ENCODE assay signal across 10 mouse cellular contexts in the genomic region with DNA sequence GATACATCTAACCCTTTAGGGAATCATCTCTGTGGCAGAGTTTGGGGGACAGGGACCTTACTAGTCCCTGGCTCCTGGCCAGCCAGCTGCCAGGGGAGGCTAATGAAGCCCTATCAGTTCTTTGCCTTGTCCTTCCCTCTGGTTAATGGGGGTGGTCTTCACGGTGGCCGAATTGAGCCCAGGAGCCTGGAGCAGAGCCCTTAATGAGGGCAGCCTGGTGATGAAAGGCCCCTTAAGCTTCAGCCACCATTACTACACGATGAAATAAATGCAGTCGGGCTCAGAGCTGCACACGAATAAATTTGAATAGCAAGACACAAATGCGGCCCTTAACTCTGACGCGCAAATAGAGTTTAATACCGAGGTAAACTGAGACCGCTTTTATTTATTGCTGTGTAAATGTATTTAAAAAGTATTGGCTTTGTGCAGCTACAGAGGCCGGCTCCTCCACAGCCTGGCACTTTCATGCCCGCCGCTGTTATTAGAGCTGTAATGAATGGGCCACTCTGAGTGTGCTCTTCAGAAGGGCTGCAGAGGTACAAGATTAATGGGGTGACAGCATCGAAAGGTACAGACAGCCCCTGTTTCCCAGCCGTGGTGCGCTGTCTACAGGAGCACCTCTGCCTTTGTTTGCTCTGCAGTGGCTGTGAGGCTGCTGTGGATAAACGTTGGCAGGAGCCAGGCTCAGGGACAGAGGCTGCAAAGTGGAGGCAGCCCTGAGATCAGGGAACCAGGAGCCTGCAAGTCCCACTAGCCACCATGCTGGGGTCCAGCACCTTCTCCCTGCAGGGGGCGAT.
DNase-seq lines count a peak whose midpoint lies in the region; ATAC-seq and TF ChIP-seq lines count a peak whose summit lies in the region.
"Had no signal": no experiment of that assay in that cellular context is flagged by ENCODE, and none has a peak within 500 bp of the region (broad histone marks: within the 10 kb centered on the region; RNA-seq: fewer than 3 reads in every experiment).

No protein-coding gene starts in this region.

- peaks cover 42% of the 10 kb centered on the region for H3K4me1 ChIP-seq in midbrain, embryonic 10.5 days
- H3K4me1 ChIP-seq in midbrain, postnatal 0 days (ENCODE audit: insufficient read depth, low read length) = peaks cover 18% of the 10 kb centered on the region; the same call in 1 of the 2 replicates
- H3K4me1 ChIP-seq in forebrain, postnatal 0 days (ENCODE audit: insufficient read depth) = peaks cover 25% of the 10 kb centered on the region
- peaks cover 50% of the 10 kb centered on the region for H3K4me1 ChIP-seq in limb, embryonic 15.5 days
- H3K4me1 ChIP-seq in heart, embryonic 12.5 days (replicated peaks) = no peaks in the 10 kb centered on the region; the same call in 1 of the 2 replicates

- no peaks in the 10 kb centered on the region for H3K36me3 ChIP-seq in midbrain, embryonic 10.5 days
- no peaks in the 10 kb centered on the region for H3K36me3 ChIP-seq in midbrain, postnatal 0 days (ENCODE audit: insufficient read depth, low read length)
- H3K36me3 ChIP-seq in forebrain, postnatal 0 days (ENCODE audit: insufficient read depth) = no peaks in the 10 kb centered on the region
- H3K36me3 ChIP-seq in limb, embryonic 15.5 days = no peaks in the 10 kb centered on the region
- H3K36me3 ChIP-seq in splenic B cell, adult 2 months (ENCODE audit: control insufficient read depth, insufficient read depth, low read length, poor library complexity, severe bottlenecking) = no peaks in the 10 kb centered on the region
- H3K36me3 ChIP-seq in heart, embryonic 12.5 days = no peaks in the 10 kb centered on the region

- peak overlapping the region; percentile 74 for H3K27ac ChIP-seq in midbrain, embryonic 10.5 days (replicated peaks)
- H3K27ac ChIP-seq in midbrain, postnatal 0 days (ENCODE audit: low read depth, low read length) = no peak overlapping the region
- H3K27ac ChIP-seq in forebrain, postnatal 0 days (ENCODE audit: low read depth, low read length) = no peak overlapping the region
- peak overlapping the region; percentile 22 for H3K27ac ChIP-seq in limb, embryonic 15.5 days
- no peak overlapping the region for H3K27ac ChIP-seq in heart, embryonic 12.5 days (ENCODE audit: poor library complexity, severe bottlenecking)

- H3K9me3 ChIP-seq in midbrain, embryonic 10.5 days (replicated peaks) = no peaks in the 10 kb centered on the region
- H3K9me3 ChIP-seq in midbrain, postnatal 0 days (ENCODE audit: low read length) = no peaks in the 10 kb centered on the region
- no peaks in the 10 kb centered on the region for H3K9me3 ChIP-seq in forebrain, postnatal 0 days (ENCODE audit: low read length)
- no peaks in the 10 kb centered on the region for H3K9me3 ChIP-seq in limb, embryonic 15.5 days
- H3K9me3 ChIP-seq in heart, embryonic 12.5 days (replicated peaks) = no peaks in the 10 kb centered on the region

- no peak overlapping the region for H3K4me3 ChIP-seq in midbrain, embryonic 10.5 days
- no peak overlapping the region for H3K4me3 ChIP-seq in midbrain, postnatal 0 days (ENCODE audit: low read depth, low read length)
- no peak overlapping the region for H3K4me3 ChIP-seq in forebrain, postnatal 0 days (ENCODE audit: low read depth, low read length)
- H3K4me3 ChIP-seq in limb, embryonic 15.5 days = no peak overlapping the region
- H3K4me3 ChIP-seq in heart, embryonic 12.5 days = no peak overlapping the region

- no peak for TF ChIP-seq CTCF in midbrain, postnatal 0 days (IDR thresholded peaks at IDR 0.05)
- 0 out of 2 replicates have a peak, but pooled peaks have one; percentile 25 for TF ChIP-seq CTCF in forebrain, postnatal 0 days (IDR thresholded peaks at IDR 0.05; ENCODE audit: low read depth)

- no peak overlapping the region for H3K4me2 ChIP-seq in midbrain, postnatal 0 days (ENCODE audit: low read depth, low read length, poor library complexity, severe bottlenecking)
- no peak overlapping the region for H3K4me2 ChIP-seq in forebrain, postnatal 0 days (ENCODE audit: low read depth)
- no peak overlapping the region for H3K4me2 ChIP-seq in limb, embryonic 15.5 days
- H3K4me2 ChIP-seq in heart, embryonic 12.5 days = no peak overlapping the region

- H3K27me3 ChIP-seq in midbrain, embryonic 10.5 days (ENCODE audit: low read depth, poor library complexity, severe bottlenecking) = peaks cover 8% of the 10 kb centered on the region; the same call in 1 of the 2 replicates
- no peaks in the 10 kb centered on the region for H3K27me3 ChIP-seq in midbrain, postnatal 0 days (ENCODE audit: insufficient read depth, low read length)
- no peaks in the 10 kb centered on the region for H3K27me3 ChIP-seq in forebrain, postnatal 0 days (ENCODE audit: insufficient read depth, low read length)
- no peaks in the 10 kb centered on the region for H3K27me3 ChIP-seq in limb, embryonic 15.5 days
- no peaks in the 10 kb centered on the region for H3K27me3 ChIP-seq in splenic B cell, adult 2 months (ENCODE audit: control insufficient read depth, insufficient read depth, low read length, poor library complexity, severe bottlenecking)
- H3K27me3 ChIP-seq in heart, embryonic 12.5 days (replicated peaks) = 0 out of 2 replicates have a peak, but pooled peaks cover 3% of the 10 kb centered on the region

- no peak for DNase-seq in midbrain, embryonic 10.5 days (ENCODE audit: low spot score)
- no peak for DNase-seq in midbrain, postnatal 0 days (ENCODE audit: low spot score)
- DNase-seq in forebrain, postnatal 0 days = no peak
- DNase-seq in splenic B cell, adult 2 months (ENCODE audit: low read depth, low spot score) = peak; percentile 8
- DNase-seq in cerebellum, postnatal 25 days = no peak
- no peak for DNase-seq in adrenal gland, postnatal 14 days
- DNase-seq: lung, adult 18-20 months; right cerebral cortex, postnatal 14 days had no signal

- WGBS in midbrain, embryonic 10.5 days = 60% methylated on average over 18 of the region's 18 CpGs
- 31% methylated on average over 18 of the region's 18 CpGs for WGBS in midbrain, postnatal 0 days
- WGBS in forebrain, postnatal 0 days = 13% methylated on average over 18 of the region's 18 CpGs
- WGBS in limb, embryonic 15.5 days = 34% methylated on average over 18 of the region's 18 CpGs
- WGBS in heart, embryonic 12.5 days = 62% methylated on average over 18 of the region's 18 CpGs

- H3K9ac ChIP-seq in midbrain, postnatal 0 days (replicated peaks; ENCODE audit: low read length, poor library complexity, severe bottlenecking) = no peak overlapping the region
- no peak overlapping the region for H3K9ac ChIP-seq in forebrain, postnatal 0 days
- H3K9ac ChIP-seq in limb, embryonic 15.5 days = no peak overlapping the region
- H3K9ac ChIP-seq in heart, embryonic 12.5 days = no peak overlapping the region

- ATAC-seq in midbrain, postnatal 0 days (ENCODE audit: low FRiP score) = no peak
- ATAC-seq in forebrain, postnatal 0 days = no peak
- ATAC-seq in limb, embryonic 15.5 days (ENCODE audit: insufficient number of reproducible peaks, low FRiP score, low TSS enrichment, low read depth) = peak; percentile 21; the same call in 1 of the 2 replicates
- no peak for ATAC-seq in heart, embryonic 12.5 days (ENCODE audit: insufficient number of reproducible peaks, low FRiP score)

Comparison
In these comparisons a context has a peak if more than half of its experiments do, and no peak if none do; other contexts are left out.
1. H3K27ac ChIP-seq: peak in midbrain, embryonic 10.5 days (single experiment) and limb, embryonic 15.5 days (single experiment); none in midbrain, postnatal 0 days (single experiment), forebrain, postnatal 0 days (single experiment) and heart, embryonic 12.5 days (single experiment).